Mouse (Mus musculus) monocyte, adult 5-6 weeks (primary cell): ENCODE measurements around the gene Heyl. TPM values are rescaled to one million over a fixed set of nuclear protein-coding genes. Genes with fewer than 3 reads are reported as not detected.

Source experiments
- ATAC-seq: fragments of 153-309, 156-312 bp; replicated peaks from 2 replicates; pipeline ENCODE4 v1.8.0; 2017; ENCODE audit warnings: mild to moderate bottlenecking; ENCODE audit not compliant: low TSS enrichment, insufficient number of reproducible peaks, severe bottlenecking, poor library complexity, low FRiP score
- total RNA-seq: library from RNA; stranded (forward); fragments of 200-1000, 200-491, 200-594 nt; gene quantifications from 3 replicates; pipeline ENCODE4 v1.2.3, GENCODE M21; 2017

Gene Heyl
- total RNA-seq, 1 experiment from 2014 or later, result not detected

GRCm38 (mm10) chr4:123227707-123228106 is 5.6 kb upstream of the Heyl start:
- no peak for ATAC-seq

DNA sequence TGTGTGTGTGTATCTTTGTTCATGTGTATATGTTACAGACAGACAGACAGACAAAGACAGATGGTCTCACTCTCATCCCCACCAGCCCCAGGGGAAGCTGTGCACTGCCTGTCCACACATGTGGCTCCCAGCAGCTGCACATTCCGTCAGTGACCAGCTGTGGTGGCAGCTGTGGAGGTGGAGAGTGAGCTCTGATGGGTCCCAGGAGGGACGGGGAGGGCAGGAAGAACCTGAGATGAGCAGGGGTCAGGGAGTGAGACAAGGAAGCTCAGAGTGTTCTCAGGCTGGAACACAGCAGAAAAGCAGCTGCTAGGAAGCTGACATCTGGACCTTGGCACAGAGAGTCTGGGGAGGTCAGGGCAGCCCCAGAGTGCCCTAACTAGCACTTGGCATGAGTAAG is 5.1 kb upstream of the Heyl start:
- no peak for ATAC-seq

DNA sequence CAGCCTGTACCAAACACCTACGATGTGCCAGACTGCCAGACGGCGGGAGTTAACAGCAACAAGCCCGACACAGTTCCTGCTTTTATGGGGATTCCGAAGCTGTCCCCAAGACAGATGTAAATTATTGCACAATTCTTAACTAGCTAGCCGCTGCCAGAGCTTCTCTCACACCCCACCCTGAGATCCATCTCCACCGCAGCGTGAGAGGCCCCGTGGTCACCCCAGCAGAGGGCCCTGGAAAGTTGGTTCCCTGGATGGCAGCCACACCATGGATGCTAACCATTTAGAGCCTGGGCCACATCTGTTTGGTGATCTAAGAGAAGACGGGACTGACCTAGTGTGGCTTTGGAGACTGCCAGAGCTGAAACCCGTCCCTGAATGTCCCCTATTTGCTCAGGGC is 4.2 kb upstream of the Heyl start:
- ATAC-seq, result no peak

DNA sequence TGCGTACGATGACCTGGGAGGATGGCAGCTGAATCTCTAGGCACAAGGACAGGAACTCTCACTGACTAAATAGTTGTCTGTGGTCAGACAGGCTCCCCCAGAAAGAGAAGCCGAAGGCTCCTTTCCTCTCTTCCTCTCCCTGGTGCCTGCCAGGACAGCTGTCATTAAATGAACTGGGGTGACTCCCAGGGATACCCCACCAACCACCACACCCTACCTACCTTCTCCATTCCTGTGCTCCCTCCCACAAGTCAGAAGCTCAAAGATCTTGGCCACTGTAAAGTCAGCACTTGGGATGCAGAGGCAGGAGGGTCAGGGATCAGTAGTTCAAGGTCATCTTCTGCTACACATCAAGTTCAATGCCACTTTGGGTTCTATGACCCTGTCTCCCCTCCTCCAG is 515 bp upstream of the Heyl start:
- no peak for ATAC-seq

DNA sequence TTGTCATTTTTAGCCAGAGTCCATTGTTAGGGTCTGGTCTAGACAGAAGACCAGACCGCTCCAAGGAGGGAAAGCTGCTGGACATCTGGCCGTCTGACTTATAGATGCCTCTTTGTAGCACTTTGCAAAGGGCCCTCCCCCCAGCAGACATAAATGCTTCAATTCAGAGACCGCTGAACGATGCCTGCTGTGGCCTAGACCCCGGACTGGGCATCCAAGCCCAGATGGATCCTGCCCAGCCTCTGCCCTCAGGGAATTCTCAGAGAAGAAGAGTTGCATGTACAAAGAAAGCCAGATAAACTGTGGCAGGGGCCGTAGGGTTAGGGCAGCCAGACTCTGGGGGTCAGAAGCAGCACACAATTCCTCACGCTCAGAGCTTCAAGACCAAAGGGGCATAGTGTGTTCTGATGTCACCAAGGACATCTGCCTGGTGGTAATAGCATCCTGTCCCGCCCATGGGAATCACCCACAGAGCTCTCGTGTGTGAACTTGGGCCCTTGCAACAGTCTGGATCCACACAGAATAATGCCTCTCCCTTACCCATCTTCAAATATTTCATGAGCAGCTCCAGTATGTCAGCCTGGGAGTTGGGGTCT is 2.6 kb downstream of the Heyl start:
- no peak for ATAC-seq

DNA sequence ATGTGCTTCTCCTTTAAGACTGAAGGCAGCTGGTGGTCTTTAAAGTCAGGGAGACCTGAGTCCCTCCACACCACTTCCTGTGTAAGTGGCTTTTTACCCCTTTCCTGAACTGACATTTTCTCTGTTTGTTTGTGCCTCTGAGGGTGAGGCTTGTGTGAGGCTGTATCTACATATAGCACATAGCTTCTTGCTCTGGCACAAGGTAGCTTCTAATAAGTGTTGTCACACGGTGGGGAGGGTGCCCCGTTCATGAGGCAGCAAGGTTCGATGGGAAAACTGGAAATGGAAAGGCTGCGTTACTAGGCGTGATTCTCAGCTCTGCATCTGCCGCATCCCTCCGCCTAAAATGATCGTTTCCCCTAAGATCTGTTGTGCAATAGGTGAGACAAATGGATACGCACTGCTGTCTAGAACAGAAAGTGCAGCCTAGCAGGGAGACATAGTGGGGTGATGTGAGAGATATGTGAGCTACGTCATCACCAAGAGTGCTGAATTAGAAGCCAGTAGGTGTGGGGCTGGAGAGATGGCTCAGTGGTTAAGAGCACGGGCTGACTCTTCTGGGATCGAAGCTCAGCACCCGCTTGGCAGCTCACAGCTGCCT is 3.2 kb downstream of the Heyl start:
- ATAC-seq, result no peak

GRCm38 (mm10) chr4:123237386-123238266 is 4.3 kb downstream of the Heyl start:
- no peak for ATAC-seq

DNA sequence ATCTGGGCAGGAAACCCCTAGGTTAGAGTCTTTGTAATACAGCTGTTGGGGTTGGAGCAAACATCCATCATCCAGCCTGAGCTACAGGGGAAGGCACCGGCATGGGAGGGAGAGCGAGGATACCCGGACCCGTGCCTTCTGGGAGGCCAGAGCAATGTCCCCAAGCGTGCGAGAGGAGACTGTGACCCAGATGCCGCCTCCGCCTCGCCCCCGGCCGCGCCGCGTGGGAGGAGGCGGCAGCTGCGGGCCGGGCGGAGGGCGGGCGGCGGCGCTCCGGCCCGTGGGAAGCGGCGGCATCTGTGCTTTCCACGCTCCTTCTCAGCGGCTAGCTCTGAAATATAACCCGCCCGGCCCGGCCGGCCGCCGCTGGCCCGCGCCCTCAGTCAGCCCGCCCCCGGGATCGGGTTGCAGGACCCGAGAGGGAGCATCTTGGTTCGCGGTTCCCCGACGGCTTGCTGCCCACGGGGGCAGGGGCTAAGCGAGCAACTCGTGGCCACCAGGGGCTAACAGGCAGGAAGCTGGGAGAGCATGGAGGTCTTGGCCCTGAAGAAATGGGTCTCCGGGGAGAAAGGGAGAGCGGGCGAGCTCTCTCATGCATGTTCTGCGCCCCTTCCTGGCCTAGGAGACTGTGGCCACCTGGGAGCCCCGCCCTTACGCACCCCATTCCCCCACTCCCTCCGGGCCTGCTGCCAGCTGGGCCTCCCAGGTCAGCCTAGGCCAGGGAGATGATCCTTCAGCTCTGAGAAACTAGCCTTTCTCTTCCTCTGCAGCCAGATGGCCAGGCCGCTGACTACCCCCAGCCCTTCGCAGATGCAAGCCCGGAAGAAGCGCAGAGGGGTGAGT is 6.2 kb downstream of the Heyl start:
- ATAC-seq, result no peak

DNA sequence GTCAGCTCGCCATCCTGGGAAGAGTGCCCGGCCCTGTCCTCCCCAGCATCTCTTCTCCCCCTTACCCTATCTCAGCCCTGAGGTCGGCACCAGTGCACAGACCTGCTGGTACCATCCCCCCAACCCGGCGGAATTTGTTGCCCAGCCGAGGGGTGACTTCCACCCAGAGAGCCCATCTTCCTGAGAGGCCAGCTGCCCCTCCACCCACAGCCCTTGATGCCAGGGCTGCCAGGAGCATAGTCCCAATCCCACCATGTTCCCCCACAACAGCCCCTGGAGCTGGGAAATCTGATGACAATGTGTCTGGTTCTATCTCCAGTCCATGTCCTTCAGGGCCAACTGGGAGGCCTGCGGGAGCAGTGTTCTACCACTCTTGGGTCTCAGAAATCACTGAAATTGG is 12.9 kb downstream of the Heyl start:
- no peak for ATAC-seq

- no peak for ATAC-seq
These were observed 13.3 kb downstream of the Heyl start for GRCm38 (mm10) chr4:123246651-123247050.

DNA sequence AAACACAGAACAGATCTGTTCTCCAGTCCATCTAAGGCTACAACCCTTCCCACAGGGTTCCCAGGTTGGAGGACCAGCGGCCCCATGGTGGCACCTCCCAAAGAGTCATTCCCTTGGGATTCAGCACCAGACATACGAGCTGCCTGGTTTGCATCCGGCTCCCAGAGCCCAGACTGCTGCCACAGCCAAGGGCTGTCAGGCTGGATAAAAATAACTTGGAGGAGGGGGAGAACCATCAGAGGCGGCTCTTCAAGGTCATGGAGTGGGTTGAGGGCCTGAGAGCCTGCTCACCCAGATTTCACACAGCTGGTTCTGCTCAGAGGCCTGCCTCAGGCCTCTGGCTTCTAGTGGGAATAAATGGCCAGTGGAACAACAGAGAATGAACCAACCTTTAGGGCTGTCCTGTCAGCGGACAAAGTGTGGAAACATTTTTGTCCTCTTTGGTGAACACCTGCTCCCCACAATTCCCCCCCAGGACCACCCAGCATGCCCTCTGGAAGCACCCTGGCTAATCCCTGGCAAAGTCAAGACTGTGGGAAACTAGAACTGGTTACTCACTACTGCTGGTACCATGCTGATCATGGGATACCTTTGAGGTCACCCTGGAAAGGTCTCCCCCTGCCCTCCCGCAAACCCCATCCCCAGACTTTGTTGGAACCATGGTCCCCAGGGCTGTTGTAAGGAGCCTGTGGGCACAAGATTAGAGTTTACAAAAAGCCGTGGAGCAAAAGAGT is 14.0 kb downstream of the Heyl start:
- ATAC-seq, result no peak

DNA sequence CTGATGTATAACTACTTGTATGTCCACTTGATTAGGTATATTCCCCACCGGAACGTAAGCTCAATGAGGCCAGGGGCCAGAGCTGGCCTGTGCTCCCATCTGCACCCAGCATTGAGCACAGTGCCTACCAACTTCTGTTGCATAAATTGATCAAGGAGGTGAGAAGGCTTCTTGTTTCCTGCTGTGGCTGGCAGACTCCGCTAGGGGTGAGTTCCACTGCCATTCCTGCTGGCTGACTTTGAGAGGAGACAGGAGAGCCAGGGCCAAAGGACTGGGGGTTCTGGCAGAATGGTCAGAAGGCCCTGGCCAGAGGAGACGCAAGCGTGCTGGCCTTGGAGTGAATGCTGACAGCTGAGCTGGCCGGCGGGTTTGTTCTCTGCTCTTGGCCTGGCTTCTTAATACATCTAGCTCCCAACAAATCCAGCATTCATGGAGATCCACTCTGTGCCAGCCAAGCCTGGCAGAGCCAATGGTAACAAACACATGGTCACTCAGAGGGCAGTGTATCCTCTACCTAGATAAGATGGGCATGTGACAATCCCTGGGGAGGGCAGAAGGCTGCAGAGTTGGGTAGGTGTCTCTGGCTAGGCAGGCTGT is 15.7 kb downstream of the Heyl start:
- ATAC-seq, result no peak

DNA sequence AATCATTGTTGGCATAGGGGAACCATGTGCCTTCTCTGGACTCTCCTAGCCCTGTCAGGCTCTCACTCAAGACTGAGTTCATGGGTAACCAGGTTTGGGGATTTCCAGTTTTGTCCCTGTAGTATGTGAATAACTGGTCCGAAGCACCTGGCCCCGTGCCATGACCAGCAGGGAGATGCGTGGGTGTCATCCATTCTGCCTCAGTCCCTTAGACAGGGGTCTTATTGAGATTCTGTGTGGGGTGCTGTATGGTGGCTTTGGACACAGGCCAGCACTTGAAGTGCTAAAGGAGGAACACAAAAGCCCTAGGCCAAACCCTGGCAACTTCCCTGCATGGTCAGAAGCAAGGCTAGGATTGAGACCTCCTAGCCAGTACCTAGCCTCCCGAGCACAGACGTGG is 18.9 kb downstream of the Heyl start:
- no peak for ATAC-seq

DNA sequence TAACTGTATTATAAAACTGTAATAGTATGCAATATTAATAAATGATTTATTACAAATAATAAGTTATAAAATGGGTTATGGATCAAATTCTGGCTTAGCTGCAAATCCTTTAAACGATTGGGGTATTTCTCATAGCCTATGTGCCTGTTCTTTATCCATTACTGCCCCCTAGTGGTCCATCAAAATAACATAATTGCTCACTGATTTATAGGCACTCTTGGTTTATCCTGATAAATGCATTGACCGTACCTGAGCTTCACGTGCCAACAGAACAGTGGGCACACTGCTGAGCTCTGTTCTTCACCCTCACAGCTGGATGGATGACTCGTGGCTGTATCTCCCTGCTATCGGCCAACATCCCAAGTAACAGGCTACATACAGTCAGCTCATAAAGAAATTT is 21.3 kb downstream of the Heyl start:
- no peak for ATAC-seq

DNA sequence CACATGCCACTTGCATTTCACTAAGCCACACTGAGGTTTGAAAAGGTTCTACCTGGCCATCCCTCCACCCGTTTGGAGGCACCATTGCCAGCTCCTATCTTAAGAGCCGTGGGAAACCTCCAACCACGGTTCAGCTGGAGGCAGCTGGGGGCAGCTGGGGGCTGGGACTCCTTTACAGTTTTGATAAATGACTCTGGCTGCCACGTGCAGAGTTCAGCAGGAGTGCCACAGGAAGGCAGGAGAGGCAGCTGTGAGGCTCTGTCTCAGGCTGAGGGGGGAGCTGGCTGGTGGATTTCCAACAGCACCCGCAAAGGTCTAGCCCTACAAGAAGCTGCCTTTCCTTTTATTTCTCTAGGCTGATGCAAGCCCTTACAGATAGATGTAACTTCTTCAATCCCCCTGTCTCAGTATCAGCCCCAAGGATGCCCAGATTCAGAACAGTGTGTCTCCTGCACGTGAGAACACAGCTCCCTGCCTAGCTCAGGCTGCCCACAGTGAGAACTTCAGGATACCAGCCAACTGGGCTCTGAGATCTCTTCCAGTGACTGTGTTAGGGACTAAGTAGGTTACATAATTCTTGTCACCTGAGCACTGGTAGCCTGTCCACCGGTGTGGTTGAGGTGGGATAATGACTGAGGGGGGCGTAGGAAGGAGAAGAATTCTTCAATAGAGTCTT is 26.9 kb downstream of the Heyl start:
- ATAC-seq, result no peak

DNA sequence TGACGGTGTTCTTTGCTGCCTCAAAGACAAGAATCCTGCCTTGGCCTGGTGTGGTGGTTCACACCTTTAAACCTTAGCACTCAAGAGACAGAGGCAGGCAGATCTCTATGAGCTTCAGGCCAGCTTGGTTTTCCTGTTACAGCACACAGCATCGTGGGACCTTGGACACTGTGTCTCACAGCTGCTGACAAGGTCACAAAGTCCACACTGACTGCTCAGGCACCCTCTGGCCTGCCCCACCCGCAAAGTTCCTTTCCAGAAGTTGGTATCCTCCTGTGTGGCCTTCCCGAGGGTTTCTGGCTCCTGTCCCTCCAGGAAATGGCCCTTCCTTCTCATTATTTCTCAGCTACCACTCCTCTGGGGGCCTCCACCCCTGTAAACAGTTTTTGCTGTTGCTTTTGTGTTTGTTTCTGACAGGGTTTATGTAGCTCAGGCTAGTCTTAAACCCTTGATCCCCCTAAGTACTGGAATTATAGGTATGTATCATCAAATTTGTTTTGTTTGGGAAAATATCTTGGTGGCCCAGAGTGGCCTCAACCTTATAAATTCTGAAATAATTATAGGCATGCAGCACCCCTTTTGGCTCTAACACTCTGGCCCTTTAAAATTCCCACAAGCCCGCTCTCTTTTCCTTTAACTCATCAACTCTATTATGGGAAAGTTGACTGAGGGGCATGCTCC is 28.5 kb downstream of the Heyl start, which contains the start of gene Pabpc4:
TSS of gene Pabpc4 (plus strand) at position 631 of the 681 bp plus-strand sequence.
- no peak for ATAC-seq

DNA sequence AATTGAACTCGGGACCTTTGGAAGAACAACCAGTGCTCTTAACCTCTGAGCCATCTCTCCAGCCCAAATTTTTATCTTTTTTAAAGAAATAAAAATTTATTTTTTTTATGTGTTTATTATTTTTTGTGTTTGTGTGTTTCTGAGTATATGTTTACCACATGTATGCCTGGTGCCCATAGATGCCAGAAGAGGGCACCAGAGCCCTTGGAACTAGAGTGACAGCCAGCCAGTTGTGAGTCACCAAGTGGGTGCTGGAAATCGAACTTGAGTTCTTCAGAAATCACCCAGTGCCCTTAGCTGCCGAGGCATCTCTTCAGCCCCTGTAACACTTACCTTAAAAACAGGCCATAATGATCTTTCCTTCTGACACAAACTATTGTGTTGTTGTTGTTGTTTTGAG is 37.7 kb downstream of the Heyl start:
- ATAC-seq, result no peak
